Mouse (Mus musculus) heart, embryonic 15.5 days (tissue): ENCODE measurements around the gene Lrif1. TPM values are rescaled to one million over a fixed set of nuclear protein-coding genes. Genes with fewer than 3 reads are reported as not detected.
"Not testable (repeated sequence)": the region's sequence is repeated elsewhere in the genome, so short reads cannot be mapped to it uniquely, and the experiment has no call there.

Experiments used
- ATAC-seq: fragments of 200-750 bp; cut with Nextera tagmentation; replicated peaks from 2 replicates; pipeline ENCODE4 v1.8.0; 2017; ENCODE audit warnings: low read depth, moderate TSS enrichment; ENCODE audit not compliant: insufficient number of reproducible peaks, insufficient read depth, low FRiP score
- H3K27ac ChIP-seq: fragments of 300-500 bp; sonication (generic); 2 replicates; pipeline ENCODE4 v1.5.1; 2015; ENCODE audit warnings: mild to moderate bottlenecking, inconsistent platforms
- H3K27me3 ChIP-seq: fragments of 300-500 bp; sonication (generic); 2 replicates; pipeline ENCODE4 v1.6.1; 2015; ENCODE audit warnings: inconsistent platforms
- H3K36me3 ChIP-seq: fragments of 300-500 bp; sonication (generic); 2 replicates; pipeline ENCODE4 v1.6.1; 2015; ENCODE audit warnings: mild to moderate bottlenecking, inconsistent platforms
- H3K4me1 ChIP-seq: fragments of 300-500 bp; sonication (generic); replicated peaks from 2 replicates; pipeline ENCODE4 v1.6.1; 2015; ENCODE audit warnings: inconsistent platforms
- H3K4me2 ChIP-seq: fragments of 300-500 bp; sonication (generic); 2 replicates; pipeline ENCODE4 v1.6.1; 2015; ENCODE audit warnings: inconsistent platforms, mild to moderate bottlenecking, moderate library complexity
- H3K4me3 ChIP-seq: fragments of 300-500 bp; sonication (generic); 2 replicates; pipeline ENCODE4 v1.5.1; 2015; ENCODE audit warnings: mild to moderate bottlenecking, inconsistent platforms
- H3K9ac ChIP-seq: fragments of 300-500 bp; sonication (generic); 2 replicates; pipeline ENCODE4 v1.6.1; 2015; ENCODE audit warnings: mild to moderate bottlenecking, inconsistent platforms
- H3K9me3 ChIP-seq: fragments of 300-500 bp; sonication (generic); replicated peaks from 2 replicates; pipeline ENCODE4 v1.6.1; 2016; ENCODE audit warnings: inconsistent platforms
- WGBS: fragments of 180-500 bp; shearing (Covaris S2); methylation state at CpG from one replicate; pipeline ENCODE4 v1.1.7; 2015; ENCODE audit warnings: mixed read lengths; 5-methylcytosine and 5-hydroxymethylcytosine counted together
- polyA plus RNA-seq: library from polyadenylated mRNA; unstranded; fragments of >200 nt; fragmentation: Nextera tagmentation; extraction: Ambion mirVana; gene quantifications from 2 replicates; pipeline ENCODE4 v1.2.1, GENCODE M21; 2015

The Lrif1 gene
- 11.1 and 12.3 TPM in 2 replicates for polyA plus RNA-seq

DNA sequence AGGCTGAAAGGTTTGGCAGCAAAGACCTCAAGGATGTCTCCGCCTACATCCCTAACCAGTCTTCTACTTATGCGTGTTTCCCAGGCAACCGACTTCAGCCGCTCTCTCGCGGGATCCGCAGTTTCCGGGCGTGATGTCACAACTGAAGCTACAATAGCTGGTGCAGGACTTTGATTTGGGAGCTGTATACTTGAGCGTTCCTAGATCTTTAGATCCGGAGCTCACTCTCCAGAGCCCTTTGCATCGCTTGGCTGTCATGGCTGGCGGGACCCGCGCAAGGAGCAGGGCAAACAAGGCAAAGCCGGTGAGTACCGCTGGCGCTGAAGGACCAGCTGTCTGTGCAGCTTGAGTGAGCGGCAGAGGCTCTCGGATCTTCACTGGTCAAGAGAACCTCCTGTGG is at the start of gene Lrif1:
Lrif1 (plus strand) TSS at position 158 of the 400 bp plus-strand sequence.
- H3K9me3 ChIP-seq = no peaks in the 10 kb centered on the region
- peak; percentile 88 for ATAC-seq
- under 1% methylated on average over 20 of the region's 20 CpGs for WGBS
- H3K9ac ChIP-seq = peak within 1 kb of the TSS; percentile 61
- H3K4me3 ChIP-seq = peak within 1 kb of the TSS; percentile 64
- peak within 1 kb of the TSS; percentile 65 for H3K27ac ChIP-seq
- H3K36me3 ChIP-seq = no peaks in the 10 kb centered on the region
- peak within 1 kb of the TSS; percentile 77 for H3K4me2 ChIP-seq
- H3K27me3 ChIP-seq = no peaks in the 10 kb centered on the region
- H3K4me1 ChIP-seq = no peaks in the 10 kb centered on the region

DNA sequence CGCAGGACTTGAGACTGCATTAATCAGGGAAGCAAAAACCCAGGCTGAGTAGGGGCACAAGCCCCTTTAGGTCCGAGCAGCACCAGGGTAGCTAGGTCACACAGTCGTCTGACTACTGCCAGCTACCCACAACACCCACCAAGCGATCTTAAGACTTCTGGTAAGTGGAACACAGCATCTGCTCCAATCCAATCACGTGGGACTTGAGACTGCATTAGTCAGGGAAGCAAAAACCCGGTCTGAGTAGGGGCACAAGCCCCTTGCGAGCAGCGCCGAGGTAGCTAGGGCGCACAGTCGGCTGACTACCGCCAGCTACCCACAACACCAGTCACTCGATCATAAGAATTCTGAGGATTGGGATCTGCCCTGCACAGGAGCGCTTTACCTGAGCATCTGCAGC is 12.0 kb upstream of the Lrif1 start:
- H3K4me2 ChIP-seq, H3K27me3 ChIP-seq, H3K36me3 ChIP-seq, H3K9me3 ChIP-seq, H3K27ac ChIP-seq, H3K4me1 ChIP-seq, H3K4me3 ChIP-seq, ATAC-seq, H3K9ac ChIP-seq: not testable (repeated sequence)
- WGBS = 65% methylated on average over 14 of the region's 14 CpGs

DNA sequence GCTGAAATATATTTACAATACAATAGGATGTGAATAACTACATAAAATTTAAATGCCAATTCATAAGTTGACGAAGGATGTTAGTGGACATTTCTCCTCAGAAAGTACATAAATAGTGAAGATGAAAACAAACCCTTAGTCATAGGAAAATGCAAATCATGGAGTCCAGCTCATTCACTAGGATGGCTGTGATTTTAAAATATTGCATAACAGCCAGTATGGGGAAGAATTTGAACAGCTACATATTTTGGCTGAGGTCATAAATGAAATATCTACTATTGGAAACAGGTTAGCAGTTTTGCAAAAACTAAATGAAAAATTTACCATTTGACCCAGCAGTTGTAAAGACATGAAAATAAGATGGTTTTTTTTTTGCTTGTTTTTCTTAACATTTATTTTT is 594 bp downstream of the Lrif1 start:
- H3K4me1 ChIP-seq = no peaks in the 10 kb centered on the region
- peak overlapping the region; percentile 77 for H3K4me2 ChIP-seq
- H3K27ac ChIP-seq = no peak overlapping the region
- no peaks in the 10 kb centered on the region for H3K27me3 ChIP-seq
- H3K9me3 ChIP-seq = no peaks in the 10 kb centered on the region
- WGBS = 41% methylated on average over 1 of the region's 1 CpGs
- ATAC-seq = no peak
- no peaks in the 10 kb centered on the region for H3K36me3 ChIP-seq
- 0 out of 2 replicates have a peak overlapping the region, but pooled peaks have one; percentile 61 for H3K9ac ChIP-seq
- H3K4me3 ChIP-seq = peak overlapping the region; percentile 64

DNA sequence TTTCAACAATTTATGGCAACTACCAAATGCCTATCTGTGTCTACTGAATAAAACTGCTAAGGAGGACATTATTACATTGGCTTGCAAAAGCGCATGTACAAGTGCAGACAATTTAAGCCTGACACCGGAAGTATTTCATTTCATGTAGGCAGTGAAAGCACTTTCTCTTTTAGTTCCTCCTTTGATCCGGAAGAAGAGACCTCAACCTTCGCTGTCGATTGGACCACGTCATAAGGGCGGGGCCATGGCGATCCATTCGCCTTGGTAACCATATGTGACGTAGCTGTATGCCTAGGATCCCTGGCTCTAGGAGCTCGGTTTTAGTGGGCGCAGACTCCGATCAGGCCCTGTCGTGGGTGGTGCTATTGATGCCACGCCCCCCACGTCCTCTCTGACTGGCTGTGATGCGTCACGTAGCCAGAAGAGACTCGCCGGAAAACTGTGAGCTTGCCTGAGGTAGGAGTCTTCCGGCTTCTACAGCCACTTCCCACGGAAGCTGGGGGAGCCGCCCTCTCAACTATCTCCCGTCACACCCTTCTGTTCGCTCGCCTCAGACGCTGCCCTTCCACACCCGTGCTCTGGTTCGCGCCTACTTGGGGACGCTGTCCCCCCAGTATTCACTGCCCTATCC is 36.7 kb downstream of the Lrif1 start:
- H3K9me3 ChIP-seq = no peaks in the 10 kb centered on the region
- no peaks in the 10 kb centered on the region for H3K36me3 ChIP-seq
- peak overlapping the region; percentile 75 for H3K4me2 ChIP-seq
- H3K27ac ChIP-seq = peak overlapping the region; percentile 97
- H3K27me3 ChIP-seq = peaks cover 14% of the 10 kb centered on the region
- H3K9ac ChIP-seq = peak overlapping the region; percentile 67
- WGBS = 2% methylated on average over 31 of the region's 31 CpGs
- H3K4me1 ChIP-seq = no peaks in the 10 kb centered on the region
- peak overlapping the region; percentile 84 for H3K4me3 ChIP-seq
- ATAC-seq = peak; percentile 98

DNA sequence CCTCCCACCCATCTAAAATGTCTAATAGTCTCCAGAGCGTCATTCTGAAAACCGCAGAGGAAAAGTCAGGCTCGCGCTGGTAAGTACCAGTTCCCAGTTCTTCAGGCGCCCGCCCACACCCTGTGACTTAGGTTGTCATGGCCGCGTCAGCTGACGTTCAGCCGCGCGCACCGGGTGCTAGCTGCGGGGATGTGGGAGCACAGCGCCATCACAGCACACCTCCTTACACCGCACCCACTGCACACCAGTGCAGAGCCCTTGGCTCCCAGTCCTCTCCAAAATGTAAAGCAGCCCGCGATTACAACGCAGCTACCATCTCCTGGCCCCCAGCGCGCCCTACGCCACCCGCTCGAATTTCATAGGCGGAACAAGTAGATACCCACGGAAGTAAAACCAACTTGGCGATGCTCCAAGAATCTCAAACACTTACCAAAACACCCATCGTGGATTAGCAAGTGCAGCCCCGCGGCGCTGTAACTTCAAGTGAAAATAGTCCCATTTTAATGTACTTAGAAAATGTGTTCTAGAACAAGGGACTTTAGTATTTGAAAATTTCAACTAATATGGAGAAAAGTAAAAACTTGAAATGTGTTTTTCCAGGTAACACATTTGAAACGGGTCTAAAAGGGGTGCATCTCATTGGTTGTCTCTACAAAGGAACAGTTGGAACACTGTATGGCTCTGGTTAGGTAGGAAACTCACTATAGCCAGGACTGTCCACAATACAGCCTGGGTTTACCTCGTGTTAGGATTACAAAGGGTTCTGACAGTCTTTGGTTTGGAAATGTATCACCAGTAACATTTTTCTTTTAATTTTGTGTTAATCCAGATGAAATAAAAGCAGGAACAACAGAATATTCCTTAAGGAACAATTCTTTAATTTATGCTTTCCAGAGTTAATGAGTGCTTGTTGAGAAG is 37.5 kb downstream of the Lrif1 start:
- under 1% methylated on average over 33 of the region's 33 CpGs for WGBS
- H3K9ac ChIP-seq = peak overlapping the region; percentile 67
- peak; percentile 91 for ATAC-seq

DNA sequence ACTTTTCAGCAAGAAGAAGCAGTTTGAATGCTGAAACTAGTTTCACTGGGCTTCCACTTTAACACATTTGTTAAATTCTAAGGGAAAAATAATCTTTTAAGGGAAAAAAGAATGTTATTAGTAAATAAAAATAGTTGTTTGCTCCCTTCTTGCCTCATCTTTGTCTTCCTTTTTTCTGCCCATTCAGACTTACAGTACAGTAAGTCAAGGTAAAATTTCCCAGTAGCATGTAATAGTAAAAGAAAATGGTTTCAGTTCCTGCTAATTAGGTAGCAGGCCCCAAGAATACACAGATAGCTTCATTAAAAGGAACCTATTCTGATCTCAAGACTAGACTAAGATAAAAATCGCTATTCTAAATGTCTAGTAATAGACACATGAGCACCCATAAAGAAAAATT is 71.1 kb downstream of the Lrif1 start:
- H3K36me3 ChIP-seq = no peaks in the 10 kb centered on the region
- H3K4me2 ChIP-seq = no peak overlapping the region
- H3K4me1 ChIP-seq = no peaks in the 10 kb centered on the region
- ATAC-seq = no peak
- H3K27me3 ChIP-seq = no peaks in the 10 kb centered on the region
- no peak overlapping the region for H3K9ac ChIP-seq
- H3K27ac ChIP-seq = no peak overlapping the region
- 52% methylated on average over 1 of the region's 1 CpGs for WGBS
- no peak overlapping the region for H3K4me3 ChIP-seq
- no peaks in the 10 kb centered on the region for H3K9me3 ChIP-seq

More for the DNA sequence above, 37.5 kb downstream of the Lrif1 start:
- H3K4me2 ChIP-seq = peak overlapping the region; percentile 75
- H3K9me3 ChIP-seq = no peaks in the 10 kb centered on the region
- H3K27me3 ChIP-seq = peaks cover 14% of the 10 kb centered on the region
- H3K27ac ChIP-seq = peak overlapping the region; percentile 97
- no peaks in the 10 kb centered on the region for H3K36me3 ChIP-seq
- peak overlapping the region; percentile 84 for H3K4me3 ChIP-seq
- H3K4me1 ChIP-seq = no peaks in the 10 kb centered on the region

DNA sequence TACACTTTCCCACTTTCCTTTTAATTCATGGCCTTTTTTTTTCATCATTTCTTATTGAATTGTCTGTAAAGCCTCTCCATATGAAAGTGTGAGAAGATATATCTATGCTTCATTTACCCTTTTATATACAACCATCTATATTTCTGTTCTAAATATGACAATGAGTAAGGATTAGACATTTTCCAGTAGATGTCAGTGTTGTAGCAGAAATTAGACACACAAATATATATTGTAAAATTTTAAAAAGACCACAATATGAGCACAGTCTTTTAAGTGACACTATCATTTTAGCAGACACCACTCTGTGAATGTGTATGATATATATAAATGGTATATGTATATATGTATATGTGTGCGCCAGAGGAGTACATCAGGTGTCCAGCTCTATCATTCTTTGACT is 87.0 kb downstream of the Lrif1 start:
- H3K4me3 ChIP-seq = no peak overlapping the region
- no peaks in the 10 kb centered on the region for H3K9me3 ChIP-seq
- ATAC-seq = no peak
- no peak overlapping the region for H3K27ac ChIP-seq
- no peaks in the 10 kb centered on the region for H3K27me3 ChIP-seq
- H3K4me1 ChIP-seq = no peaks in the 10 kb centered on the region
- WGBS = 73% methylated on average over 1 of the region's 1 CpGs
- no peaks in the 10 kb centered on the region for H3K36me3 ChIP-seq
- no peak overlapping the region for H3K4me2 ChIP-seq
- no peak overlapping the region for H3K9ac ChIP-seq

DNA sequence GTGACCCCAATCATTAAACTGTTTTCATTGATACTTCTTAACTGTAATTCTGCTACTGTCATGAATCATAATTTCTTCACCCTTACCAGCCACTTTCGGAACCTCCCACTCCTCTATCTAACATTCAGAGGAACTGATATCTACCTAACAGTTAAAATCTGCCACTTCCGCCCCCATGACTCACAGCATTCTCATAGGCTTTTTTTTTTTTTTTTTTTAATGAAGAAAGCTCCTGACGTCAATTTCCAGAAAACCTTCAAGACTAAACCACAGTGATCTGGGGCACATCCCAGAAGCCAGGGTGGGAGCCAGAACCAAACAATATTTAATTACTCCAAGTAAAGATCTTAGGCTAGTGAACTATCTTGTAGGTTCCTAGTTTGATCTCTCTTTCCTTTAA is 100.3 kb downstream of the Lrif1 start:
- Histone ChIP-seq H3K9me3 (no peaks in the 10 kb centered on the region), H3K27me3 (no peaks in the 10 kb centered on the region), H3K36me3 (no peaks in the 10 kb centered on the region), H3K9ac (no peak overlapping the region), H3K4me2 (no peak overlapping the region), H3K4me1 (no peaks in the 10 kb centered on the region), H3K4me3 (no peak overlapping the region), H3K27ac (no peak overlapping the region)
- 57% methylated on average over 3 of the region's 3 CpGs for WGBS
- no peak for ATAC-seq

Other genes starting within 250 kb of the Lrif1 start
- gene Dennd2d, start 202.6 kb upstream of the Lrif1 start, polyA plus RNA-seq = 1.4 and 6.7 TPM in 2 replicates
- 60.0 and 70.3 TPM in 2 replicates for gene Dram2, start 137.2 kb upstream of the Lrif1 start, polyA plus RNA-seq
- 29.0 and 32.9 TPM in 2 replicates for gene Cept1, start 137.2 kb upstream of the Lrif1 start, polyA plus RNA-seq
- 5.5 and 13.0 TPM in 2 replicates for gene Cd53, start 105.2 kb downstream of the Lrif1 start, polyA plus RNA-seq
- gene Olfr266, start 141.3 kb downstream of the Lrif1 start, polyA plus RNA-seq = not detected in 2 replicates